Mouse (Mus musculus): ENCODE results near the gene P4htm. TPM values are rescaled to one million over a fixed set of nuclear protein-coding genes. Genes with fewer than 3 reads are reported as not detected.
A peak's percentile ranks its signal among the peaks of the same experiment; 100 is the strongest.

Gene P4htm
- polyA plus RNA-seq, 1 experiment from 2014 or later = 8.8 TPM

- H3K4me2 ChIP-seq = no peak overlapping the region
- no peak for ATAC-seq (ENCODE audit: insufficient number of reproducible peaks, low FRiP score, low TSS enrichment, low read depth)
- H3K9me3 ChIP-seq = no peaks in the 10 kb centered on the region
- H3K36me3 ChIP-seq = peaks cover 55% of the 10 kb centered on the region
- peaks cover 53% of the 10 kb centered on the region for H3K4me1 ChIP-seq
- 86% methylated on average over 37 of the region's 37 CpGs for WGBS
- H3K9ac ChIP-seq = no peak overlapping the region
- no peak overlapping the region for H3K27ac ChIP-seq
- H3K4me3 ChIP-seq = no peak overlapping the region
- H3K27me3 ChIP-seq = no peaks in the 10 kb centered on the region
Observed at GRCm38 (mm10) chr9:108575321-108576297, 21.9 kb downstream of the P4htm start.

- no peak overlapping the region for H3K4me2 ChIP-seq
- H3K4me1 ChIP-seq = peaks cover 60% of the 10 kb centered on the region
- no peak overlapping the region for H3K27ac ChIP-seq
- WGBS = 88% methylated on average over 12 of the region's 12 CpGs
- no peaks in the 10 kb centered on the region for H3K27me3 ChIP-seq
- H3K9me3 ChIP-seq = no peaks in the 10 kb centered on the region
- no peak for ATAC-seq (ENCODE audit: insufficient number of reproducible peaks, low FRiP score, low TSS enrichment, low read depth)
- no peak overlapping the region for H3K4me3 ChIP-seq
- H3K9ac ChIP-seq = no peak overlapping the region
- H3K36me3 ChIP-seq = peaks cover 55% of the 10 kb centered on the region
Observed at GRCm38 (mm10) chr9:108574921-108575320, 22.5 kb downstream of the P4htm start.

- H3K4me1 ChIP-seq = peaks cover 60% of the 10 kb centered on the region
- peaks cover 55% of the 10 kb centered on the region for H3K36me3 ChIP-seq
- no peak overlapping the region for H3K4me3 ChIP-seq
- H3K4me2 ChIP-seq = no peak overlapping the region
- no peak for ATAC-seq (ENCODE audit: insufficient number of reproducible peaks, low FRiP score, low TSS enrichment, low read depth)
- H3K9ac ChIP-seq = no peak overlapping the region
- WGBS = 59% methylated on average over 26 of the region's 26 CpGs
- H3K9me3 ChIP-seq = no peaks in the 10 kb centered on the region
- H3K27ac ChIP-seq = no peak overlapping the region
- no peaks in the 10 kb centered on the region for H3K27me3 ChIP-seq
Observed at GRCm38 (mm10) chr9:108573774-108574690, 23.4 kb downstream of the P4htm start.

- Histone ChIP-seq H3K4me3 (no peak overlapping the region), H3K4me2 (no peak overlapping the region), H3K27ac (no peak overlapping the region), H3K9me3 (no peaks in the 10 kb centered on the region), H3K36me3 (peaks cover 55% of the 10 kb centered on the region), H3K27me3 (no peaks in the 10 kb centered on the region), H3K9ac (no peak overlapping the region), H3K4me1 (peaks cover 64% of the 10 kb centered on the region)
- 83% methylated on average over 10 of the region's 10 CpGs for WGBS
- no peak for ATAC-seq (ENCODE audit: insufficient number of reproducible peaks, low FRiP score, low TSS enrichment, low read depth)
Observed at GRCm38 (mm10) chr9:108572321-108572720, 25.1 kb downstream of the P4htm start.

GRCm38 (mm10) chr9:108571401-108571973 lies 26.0 kb downstream of the P4htm start:
- peaks cover 55% of the 10 kb centered on the region for H3K36me3 ChIP-seq
- 90% methylated on average over 16 of the region's 16 CpGs for WGBS
- H3K9me3 ChIP-seq = no peaks in the 10 kb centered on the region
- ATAC-seq (ENCODE audit: insufficient number of reproducible peaks, low FRiP score, low TSS enrichment, low read depth) = no peak
- no peak overlapping the region for H3K9ac ChIP-seq
- no peak overlapping the region for H3K4me2 ChIP-seq
- H3K4me3 ChIP-seq = no peak overlapping the region
- H3K27ac ChIP-seq = no peak overlapping the region
- peaks cover 55% of the 10 kb centered on the region for H3K4me1 ChIP-seq
- H3K27me3 ChIP-seq = no peaks in the 10 kb centered on the region

- ATAC-seq (ENCODE audit: insufficient number of reproducible peaks, low FRiP score, low TSS enrichment, low read depth) = no peak
- WGBS = 1% methylated on average over 40 of the region's 40 CpGs
- no peaks in the 10 kb centered on the region for H3K27me3 ChIP-seq
- peaks cover 52% of the 10 kb centered on the region for H3K36me3 ChIP-seq
- no peaks in the 10 kb centered on the region for H3K9me3 ChIP-seq
- H3K9ac ChIP-seq = peak overlapping the region; percentile 55
- H3K4me1 ChIP-seq = peaks cover 53% of the 10 kb centered on the region
- peak overlapping the region; percentile 75 for H3K27ac ChIP-seq
- peak overlapping the region; percentile 63 for H3K4me3 ChIP-seq
- peak overlapping the region; percentile 98 for H3K4me2 ChIP-seq
Observed at GRCm38 (mm10) chr9:108570207-108570896, 27.1 kb downstream of the P4htm start.

GRCm38 (mm10) chr9:108569381-108570206 lies 27.9 kb downstream of the P4htm start, which contains the start of gene Dalrd3:
Gene Dalrd3 (plus strand): TSS chr9:108569886.
- peaks cover 50% of the 10 kb centered on the region for H3K4me1 ChIP-seq
- H3K9me3 ChIP-seq = no peaks in the 10 kb centered on the region
- peak within 1 kb of the TSS; percentile 96 for H3K27ac ChIP-seq
- ATAC-seq (ENCODE audit: insufficient number of reproducible peaks, low FRiP score, low TSS enrichment, low read depth) = peak; percentile 55
- peak within 1 kb of the TSS; percentile 55 for H3K9ac ChIP-seq
- peaks cover 52% of the 10 kb centered on the region for H3K36me3 ChIP-seq
- H3K27me3 ChIP-seq = no peaks in the 10 kb centered on the region
- peak within 1 kb of the TSS; percentile 98 for H3K4me2 ChIP-seq
- 6% methylated on average over 42 of the region's 42 CpGs for WGBS
- H3K4me3 ChIP-seq = peak within 1 kb of the TSS; percentile 63

- peak overlapping the region; percentile 74; the same call in 1 of the 2 replicates for H3K4me3 ChIP-seq
- peaks cover 42% of the 10 kb centered on the region for H3K4me1 ChIP-seq
- no peak for ATAC-seq (ENCODE audit: insufficient number of reproducible peaks, low FRiP score, low TSS enrichment, low read depth)
- peaks cover 52% of the 10 kb centered on the region for H3K36me3 ChIP-seq
- peak overlapping the region; percentile 96 for H3K27ac ChIP-seq
- H3K4me2 ChIP-seq = peak overlapping the region; percentile 98
- H3K9me3 ChIP-seq = no peaks in the 10 kb centered on the region
- H3K27me3 ChIP-seq = no peaks in the 10 kb centered on the region
- no peak overlapping the region for H3K9ac ChIP-seq
- whole genome bisulfite sequencing = 77% methylated on average over 17 of the region's 17 CpGs
Observed at GRCm38 (mm10) chr9:108568511-108568921, 29.0 kb downstream of the P4htm start.

- Histone ChIP-seq H3K4me1 (peaks cover 42% of the 10 kb centered on the region), H3K9ac (peak overlapping the region; percentile 67), H3K36me3 (peaks cover 51% of the 10 kb centered on the region), H3K4me2 (peak overlapping the region; percentile 98), H3K4me3 (peak overlapping the region; percentile 74), H3K27ac (peak overlapping the region; percentile 96), H3K27me3 (no peaks in the 10 kb centered on the region), H3K9me3 (no peaks in the 10 kb centered on the region)
- no peak for ATAC-seq (ENCODE audit: insufficient number of reproducible peaks, low FRiP score, low TSS enrichment, low read depth)
- 15% methylated on average over 18 of the region's 18 CpGs for WGBS
Observed at GRCm38 (mm10) chr9:108567931-108568419, 29.5 kb downstream of the P4htm start.

All from limb, embryonic 15.5 days (tissue).